Mouse (Mus musculus): ENCODE measurements around the gene Chst4.
"Not testable (repeated sequence)": the region's sequence is repeated elsewhere in the genome, so short reads cannot be mapped to it uniquely, and the experiment has no call there.

The Chst4 gene

GRCm38 (mm10) chr8:110039659-110040058 is at the start of gene Chst4:
TSS of gene Chst4 (minus strand) at chr8:110039740.
- no peak for DNase-seq

GRCm38 (mm10) chr8:110082416-110083105 is 43.0 kb upstream of the Chst4 start:
- DNase-seq = no peak

GRCm38 (mm10) chr8:110079282-110080221 is 40.0 kb upstream of the Chst4 start, which contains the start of gene Zfp612:
TSS of gene Zfp612 (plus strand) at chr8:110079746.
- DNase-seq = peak; percentile 69 to 70

- DNase-seq = no peak
These were observed 35.0 kb upstream of the Chst4 start for GRCm38 (mm10) chr8:110074496-110074895.

GRCm38 (mm10) chr8:110071600-110071999 is 32.1 kb upstream of the Chst4 start:
- DNase-seq = peak; percentile 48 to 49

GRCm38 (mm10) chr8:110069706-110070105 is 30.2 kb upstream of the Chst4 start:
- no peak for DNase-seq

- no peak for DNase-seq
These were observed 26.1 kb upstream of the Chst4 start for GRCm38 (mm10) chr8:110065676-110066075.

- DNase-seq = no peak
These were observed 25.2 kb upstream of the Chst4 start for GRCm38 (mm10) chr8:110064606-110065365.

- no peak for DNase-seq
These were observed 24.6 kb upstream of the Chst4 start for GRCm38 (mm10) chr8:110064161-110064560.

GRCm38 (mm10) chr8:110058207-110058606 is 18.7 kb upstream of the Chst4 start:
- no peak for DNase-seq

- no peak for DNase-seq
These were observed 11.7 kb upstream of the Chst4 start for GRCm38 (mm10) chr8:110051208-110051607.

- DNase-seq = no peak
These were observed 969 bp upstream of the Chst4 start for GRCm38 (mm10) chr8:110040509-110040908.

- no peak for DNase-seq
These were observed 324 bp downstream of the Chst4 start for GRCm38 (mm10) chr8:110039216-110039615.

GRCm38 (mm10) chr8:110036156-110036555 is 3.4 kb downstream of the Chst4 start:
- DNase-seq = no peak

- DNase-seq = no peak
These were observed 5.2 kb downstream of the Chst4 start for GRCm38 (mm10) chr8:110034331-110034730.

- DNase-seq = not testable (repeated sequence)
These were observed 5.8 kb downstream of the Chst4 start for GRCm38 (mm10) chr8:110033771-110034170.

- no peak for DNase-seq
These were observed 16.7 kb downstream of the Chst4 start for GRCm38 (mm10) chr8:110022768-110023344.

GRCm38 (mm10) chr8:110022081-110022480 is 17.5 kb downstream of the Chst4 start:
- DNase-seq = no peak

GRCm38 (mm10) chr8:110010868-110011267 is 28.7 kb downstream of the Chst4 start:
- DNase-seq = peak; percentile 48 to 50

GRCm38 (mm10) chr8:110008995-110009446 is 30.5 kb downstream of the Chst4 start:
- DNase-seq = no peak

- DNase-seq = no peak
These were observed 31.1 kb downstream of the Chst4 start for GRCm38 (mm10) chr8:110008228-110008994.
